Mouse (Mus musculus) cortical plate, adult 2 months (tissue): Measurements from ENCODE around the gene Etnk2. TPM values are rescaled to one million over a fixed set of nuclear protein-coding genes. Genes with fewer than 3 reads are reported as not detected.

ENCODE experiments used
- H3K27ac ChIP-seq: fragments of 200-500 bp; 2 replicates; pipeline ENCODE4 v1.5.1; 2012; ENCODE audit warnings: low read length, control low read depth, inconsistent platforms; ENCODE audit not compliant: insufficient read depth
- H3K4me1 ChIP-seq: fragments of 200-500 bp; 2 replicates; pipeline ENCODE4 v1.6.1; 2011; ENCODE audit warnings: low read length; ENCODE audit not compliant: control insufficient read depth, insufficient read depth
- H3K4me3 ChIP-seq: fragments of 200-500 bp; 2 replicates; pipeline ENCODE4 v1.5.1; 2011; ENCODE audit warnings: mild to moderate bottlenecking, low read length, control low read depth; ENCODE audit not compliant: insufficient read depth
- CTCF ChIP-seq: fragments of 200-500 bp; IDR thresholded peaks from 2 replicates; pipeline ENCODE4 v1.5.1; 2011; ENCODE audit warnings: mild to moderate bottlenecking, control low read depth, low read length; ENCODE audit not compliant: insufficient read depth; ENCODE audit errors: extremely low read depth
- POLR2A ChIP-seq: fragments of 200-500 bp; IDR thresholded peaks from 2 replicates; pipeline ENCODE4 v1.6.1; 2011; ENCODE audit warnings: mild to moderate bottlenecking, low read length, control low read depth; ENCODE audit not compliant: insufficient read depth; ENCODE audit errors: extremely low read depth
- polyA plus RNA-seq: library from polyadenylated mRNA; depleted of rRNA; stranded (reverse); fragments of >200 nt; gene quantifications from 2 replicates; pipeline ENCODE4 v1.2.3, GENCODE M21; 2012; rRNA removed

Gene Etnk2
- polyA plus RNA-seq, result 14.6 and 16.7 TPM in 2 replicates

DNA sequence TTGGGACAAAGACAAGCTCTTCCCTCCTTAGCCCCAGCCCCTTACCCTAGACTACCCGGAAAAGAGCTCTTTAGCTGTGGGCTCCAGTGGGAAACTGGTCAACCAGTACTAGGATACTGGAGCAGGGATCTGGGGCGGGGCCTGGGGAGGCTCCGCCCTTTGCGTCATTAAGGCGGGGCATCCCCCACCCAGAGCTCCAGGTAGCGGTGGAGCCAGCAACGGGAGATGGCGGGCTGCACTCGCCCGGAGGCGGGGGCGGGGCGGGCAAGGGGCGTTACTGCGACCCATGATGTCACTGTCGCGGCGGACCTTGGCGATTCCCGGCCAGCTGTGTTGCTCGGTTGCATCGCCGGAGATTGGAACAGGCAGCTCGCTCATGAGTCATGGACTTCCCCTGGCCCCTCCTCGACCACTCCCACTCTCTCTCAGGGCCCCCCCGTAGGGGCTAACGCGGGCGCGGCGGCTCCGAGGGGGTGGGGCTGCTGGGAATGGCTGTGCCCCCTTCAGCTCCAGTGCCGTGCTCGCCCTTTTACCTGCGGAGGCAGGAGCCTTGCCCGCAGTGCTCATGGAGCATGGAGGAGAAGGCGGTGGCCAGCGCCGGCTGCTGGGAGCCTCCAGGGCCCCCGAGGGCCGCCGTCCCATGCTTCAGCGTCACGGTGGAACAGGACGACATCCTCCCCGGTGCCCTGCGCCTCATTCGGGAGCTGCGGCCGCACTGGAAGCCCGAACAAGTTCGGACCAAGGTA, at the start of gene Etnk2:
Gene Etnk2 (plus strand): TSS at position 297 of the 746 bp plus-strand sequence.
- peaks cover 2% of the 10 kb centered on the region for H3K4me1 ChIP-seq
- peak within 1 kb of the TSS; percentile 56 for H3K4me3 ChIP-seq
- TF ChIP-seq CTCF (no peak), POLR2A (no peak)
- no peak within 1 kb of the TSS for H3K27ac ChIP-seq

DNA sequence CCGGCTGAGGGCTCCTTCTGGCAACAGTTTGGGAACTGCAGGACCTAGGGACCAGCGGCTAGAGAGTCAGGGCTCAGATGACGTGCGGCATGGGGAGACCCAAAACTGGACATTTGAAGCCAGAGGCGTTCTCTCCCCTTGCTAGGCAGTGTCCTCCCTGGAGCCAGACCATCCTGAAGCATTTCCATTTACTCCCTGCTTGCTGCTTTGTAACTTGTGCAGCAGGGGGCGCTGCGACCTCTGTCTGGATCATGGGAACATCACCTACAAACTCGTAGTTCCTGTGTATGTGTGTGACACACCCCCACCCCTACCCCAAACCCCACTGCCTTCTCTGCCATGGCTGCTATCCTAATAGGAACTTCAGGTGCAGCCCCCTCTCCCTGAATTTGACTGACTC, 49.0 kb upstream of the Etnk2 start:
- TF ChIP-seq CTCF (peak; percentile 84), POLR2A (no peak)
- no peak overlapping the region for H3K27ac ChIP-seq
- no peak overlapping the region for H3K4me3 ChIP-seq
- H3K4me1 ChIP-seq, result peaks cover 5% of the 10 kb centered on the region

DNA sequence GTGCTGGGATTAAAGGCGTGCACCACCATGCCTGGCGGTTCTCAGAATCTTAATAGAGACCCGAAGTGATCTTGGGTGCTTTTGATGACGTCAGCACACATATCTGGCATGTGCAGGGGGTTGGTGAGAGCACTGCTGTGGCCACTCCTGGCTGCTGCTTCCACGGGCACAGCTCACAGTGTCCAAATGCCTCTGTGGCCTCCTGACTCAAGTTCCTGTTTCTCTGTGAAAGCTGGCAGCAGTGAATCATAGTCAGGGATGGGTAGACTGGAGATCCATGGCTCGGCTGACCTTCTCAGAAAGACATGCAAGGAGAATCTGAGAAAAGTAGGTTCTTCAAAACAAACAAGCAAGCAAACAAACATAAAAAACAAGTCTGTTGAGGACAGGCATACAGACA, 47.6 kb upstream of the Etnk2 start:
- Histone ChIP-seq H3K27ac (no peak overlapping the region), H3K4me3 (no peak overlapping the region), H3K4me1 (peaks cover 5% of the 10 kb centered on the region)
- no peak for TF ChIP-seq POLR2A
- no peak for TF ChIP-seq CTCF

DNA sequence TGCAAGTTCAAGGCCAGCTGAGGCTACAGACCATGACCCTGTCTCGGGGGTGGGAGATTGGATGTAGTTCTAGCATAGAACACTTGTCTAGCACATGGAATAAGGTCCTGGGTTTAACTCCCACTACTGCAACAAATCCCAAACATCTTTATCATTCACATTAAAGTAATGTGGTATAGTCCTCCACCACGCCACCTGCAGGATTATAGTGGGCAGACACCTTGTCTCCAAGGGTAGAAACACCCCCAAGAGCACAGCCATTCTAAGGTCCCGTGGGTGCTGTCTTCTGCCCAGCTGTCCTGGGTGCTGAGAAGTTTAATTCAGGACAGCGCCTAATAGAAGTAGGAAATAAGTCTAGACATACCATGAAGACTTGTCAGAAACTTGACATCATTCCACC, 46.8 kb upstream of the Etnk2 start:
- no peak overlapping the region for H3K27ac ChIP-seq
- H3K4me3 ChIP-seq, result no peak overlapping the region

DNA sequence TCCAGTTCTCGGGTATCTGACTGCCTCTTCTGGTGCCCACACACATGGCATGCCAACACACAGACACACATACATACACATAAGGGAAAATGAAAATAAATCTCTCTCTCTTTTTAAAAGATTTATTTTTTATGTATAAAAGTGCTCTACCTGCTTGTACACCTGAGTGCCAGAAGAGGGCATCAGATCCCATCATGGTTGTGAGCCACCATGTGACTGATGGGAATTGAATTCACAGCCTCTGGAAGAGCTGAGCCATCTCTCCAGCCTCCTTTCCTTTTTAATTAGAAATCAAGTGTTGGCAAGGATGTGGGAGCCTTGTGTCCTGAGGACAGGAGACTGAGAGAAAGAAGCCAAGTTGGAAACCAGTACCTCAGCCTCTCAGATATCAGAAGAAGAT, 46.2 kb upstream of the Etnk2 start:
- no peak overlapping the region for H3K27ac ChIP-seq
- peaks cover 2% of the 10 kb centered on the region; the same call in 1 of the 2 replicates for H3K4me1 ChIP-seq
- 0 out of 2 replicates have a peak, but pooled peaks have one; percentile 32 for TF ChIP-seq CTCF
- no peak for TF ChIP-seq POLR2A
- no peak overlapping the region for H3K4me3 ChIP-seq

More for the DNA sequence above, 46.8 kb upstream of the Etnk2 start:
- TF ChIP-seq CTCF, result no peak
- no peak for TF ChIP-seq POLR2A
- H3K4me1 ChIP-seq, result peaks cover 2% of the 10 kb centered on the region

DNA sequence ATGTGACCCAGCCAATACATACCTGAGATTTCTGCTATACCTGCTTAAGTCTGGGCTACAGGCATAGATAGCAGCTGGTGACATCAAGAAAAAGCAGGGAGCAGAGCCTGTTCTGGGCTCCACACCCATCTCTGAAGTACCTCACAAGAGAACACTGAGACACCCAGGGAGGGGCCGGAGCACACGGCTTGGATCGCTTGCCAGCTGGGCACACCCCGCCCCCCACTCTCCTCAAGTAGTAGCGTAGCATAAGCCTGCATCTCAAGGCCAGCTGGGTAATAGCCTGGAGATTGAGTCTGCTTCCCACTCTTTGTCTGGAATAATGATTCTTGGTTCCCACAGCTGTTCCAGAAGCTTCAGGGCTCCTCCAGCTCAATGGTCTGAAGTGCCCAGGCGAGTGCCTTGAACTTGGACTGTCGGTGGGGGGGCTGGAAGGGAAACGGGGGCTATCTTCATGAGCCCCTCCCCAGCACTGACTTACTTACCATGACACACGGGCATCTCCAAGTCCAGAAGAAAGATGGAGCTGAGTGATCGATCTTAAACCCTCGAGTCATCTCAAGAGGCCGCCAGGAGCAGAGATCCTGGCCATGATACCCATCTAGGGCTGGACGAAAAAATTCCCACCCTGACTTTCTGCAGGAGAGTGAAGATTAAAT, 42.0 kb upstream of the Etnk2 start, which contains the start of gene Kiss1:
Gene Kiss1 (plus strand): TSS at position 609 of the 659 bp plus-strand sequence.
- Histone ChIP-seq H3K4me1 (no peaks in the 10 kb centered on the region), H3K4me3 (no peak within 1 kb of the TSS), H3K27ac (no peak within 1 kb of the TSS)
- TF ChIP-seq POLR2A, result no peak
- TF ChIP-seq CTCF, result no peak

DNA sequence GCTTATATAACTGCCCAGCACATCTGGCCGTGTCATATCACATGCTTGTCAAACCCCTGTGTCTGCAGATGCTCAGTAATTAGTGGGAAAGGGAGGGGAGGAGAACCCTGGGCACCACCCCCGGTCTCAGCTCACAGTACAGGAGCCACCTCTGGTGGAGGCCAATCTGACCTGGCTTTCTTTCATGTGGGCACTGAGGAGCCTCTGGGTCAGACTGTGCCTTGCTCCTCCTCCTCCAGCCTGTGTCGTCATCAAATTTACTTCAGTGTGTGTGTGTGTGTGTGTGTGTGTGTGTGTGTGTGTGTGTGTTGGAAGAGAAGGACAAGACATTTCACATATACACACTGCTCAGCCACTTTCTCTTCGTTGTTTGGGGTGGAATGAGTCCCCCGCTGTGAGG, 40.0 kb upstream of the Etnk2 start:
- Histone ChIP-seq H3K4me3 (no peak overlapping the region), H3K4me1 (no peaks in the 10 kb centered on the region), H3K27ac (no peak overlapping the region)
- TF ChIP-seq POLR2A (no peak), CTCF (no peak)

DNA sequence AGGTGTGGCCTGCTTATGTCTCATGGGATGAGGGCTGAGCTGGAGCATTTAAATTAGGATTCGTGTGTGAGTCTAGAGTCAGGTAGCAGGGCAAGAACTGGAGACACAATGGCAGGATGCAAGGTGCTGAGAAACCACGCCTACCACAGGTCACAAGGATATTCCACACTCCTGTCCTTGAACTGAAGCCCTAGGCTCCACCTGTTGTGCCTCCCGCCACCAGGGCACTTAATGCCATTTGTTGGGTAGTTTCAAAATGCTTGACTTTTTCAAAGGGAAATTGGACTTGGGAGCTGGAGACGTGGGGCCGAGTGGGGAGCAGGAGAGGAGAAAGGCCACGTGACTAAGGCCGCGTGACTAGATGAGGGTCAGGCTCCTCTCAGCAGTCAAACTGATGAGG, 37.4 kb upstream of the Etnk2 start:
- Histone ChIP-seq H3K4me3 (no peak overlapping the region), H3K4me1 (peaks cover 2% of the 10 kb centered on the region), H3K27ac (no peak overlapping the region)
- TF ChIP-seq POLR2A (no peak), CTCF (no peak)

DNA sequence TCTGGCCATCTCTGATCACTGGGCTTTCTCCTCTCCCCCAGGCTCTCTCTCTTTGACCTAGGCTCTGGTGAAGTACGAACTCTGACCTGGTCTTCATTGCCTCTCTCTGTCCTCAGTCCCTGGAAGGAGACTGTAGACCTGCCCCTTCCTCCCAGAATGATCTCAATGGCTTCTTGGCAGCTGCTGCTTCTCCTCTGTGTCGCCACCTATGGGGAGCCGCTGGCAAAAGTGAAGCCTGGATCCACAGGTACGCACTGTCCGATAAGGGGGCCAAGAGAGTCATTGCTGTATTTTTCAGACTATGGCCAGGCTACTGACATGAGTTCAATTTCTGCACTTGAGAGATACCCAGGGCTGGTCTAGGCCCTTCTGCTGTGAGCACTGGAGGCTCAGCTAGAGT, 36.3 kb upstream of the Etnk2 start:
- H3K4me1 ChIP-seq, result peaks cover 6% of the 10 kb centered on the region
- no peak overlapping the region for H3K4me3 ChIP-seq
- H3K27ac ChIP-seq, result no peak overlapping the region
- TF ChIP-seq CTCF, result no peak
- TF ChIP-seq POLR2A, result no peak

DNA sequence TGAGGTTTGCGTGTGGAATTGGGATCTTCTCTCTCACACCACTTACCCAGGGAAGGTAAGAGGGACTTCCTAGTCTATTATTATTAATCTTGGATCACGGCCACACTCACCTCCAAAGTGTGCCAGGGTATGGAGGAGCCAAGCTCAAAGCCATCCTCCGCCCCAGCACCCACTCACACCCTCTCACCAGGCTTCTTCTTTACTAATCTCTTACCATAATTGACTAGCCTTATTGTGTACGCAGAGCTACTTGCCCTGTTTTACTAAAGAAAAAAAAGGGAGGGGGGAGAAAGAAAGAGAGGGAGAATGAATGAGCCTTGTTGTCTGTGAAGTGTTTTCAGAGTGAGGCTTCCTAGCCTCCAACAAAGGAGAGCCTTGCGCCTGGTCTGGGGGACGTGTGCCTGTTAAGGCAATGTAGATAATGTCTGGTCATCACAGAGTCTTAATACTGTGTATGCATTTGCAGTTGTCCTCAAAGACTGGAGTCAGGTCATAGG, 35.0 kb upstream of the Etnk2 start:
- H3K4me3 ChIP-seq, result no peak overlapping the region
- TF ChIP-seq CTCF (no peak), POLR2A (no peak)
- H3K27ac ChIP-seq, result no peak overlapping the region
- H3K4me1 ChIP-seq, result peaks cover 11% of the 10 kb centered on the region
